Mouse (Mus musculus): ENCODE data around the gene Arhgef6. TPM values are rescaled to one million over a fixed set of nuclear protein-coding genes. Genes with fewer than 3 reads are reported as not detected.

The Arhgef6 gene
- polyA plus RNA-seq, 1 experiment from 2014 or later, result 5.0 TPM

DNA sequence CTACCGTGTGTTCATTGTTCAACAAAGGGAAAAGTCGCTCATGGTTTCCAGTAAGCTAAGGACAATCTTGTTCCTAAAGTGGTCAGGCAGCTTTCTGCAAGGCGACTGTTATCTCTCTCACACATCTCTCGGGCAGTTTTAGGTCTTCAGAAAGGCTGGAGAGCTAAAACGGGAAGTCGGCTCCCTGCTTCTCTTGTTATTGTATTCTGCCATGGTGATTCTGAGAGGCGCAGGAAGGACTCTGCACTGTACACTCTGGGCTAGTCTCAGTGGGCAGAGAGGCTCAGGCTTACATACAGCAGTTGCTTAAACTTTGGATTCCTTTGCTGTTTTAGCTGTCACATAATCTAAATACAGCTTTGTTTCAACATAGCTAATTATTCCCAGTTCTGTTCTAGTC, 39.6 kb downstream of the Arhgef6 start:
- WGBS, result 77% methylated on average over 7 of the region's 7 CpGs
- no peak overlapping the region for H3K9ac ChIP-seq (replicated peaks)
- H3K9me3 ChIP-seq, result no peaks in the 10 kb centered on the region
- H3K27me3 ChIP-seq, result no peaks in the 10 kb centered on the region
- H3K4me1 ChIP-seq (replicated peaks), result no peaks in the 10 kb centered on the region
- no peaks in the 10 kb centered on the region for H3K36me3 ChIP-seq
- H3K27ac ChIP-seq, result no peak overlapping the region
- H3K4me2 ChIP-seq, result no peak overlapping the region
- no peak overlapping the region for H3K4me3 ChIP-seq (replicated peaks)
- ATAC-seq (ENCODE audit: insufficient number of reproducible peaks, insufficient read depth, low FRiP score, low TSS enrichment, low read depth), result no peak

DNA sequence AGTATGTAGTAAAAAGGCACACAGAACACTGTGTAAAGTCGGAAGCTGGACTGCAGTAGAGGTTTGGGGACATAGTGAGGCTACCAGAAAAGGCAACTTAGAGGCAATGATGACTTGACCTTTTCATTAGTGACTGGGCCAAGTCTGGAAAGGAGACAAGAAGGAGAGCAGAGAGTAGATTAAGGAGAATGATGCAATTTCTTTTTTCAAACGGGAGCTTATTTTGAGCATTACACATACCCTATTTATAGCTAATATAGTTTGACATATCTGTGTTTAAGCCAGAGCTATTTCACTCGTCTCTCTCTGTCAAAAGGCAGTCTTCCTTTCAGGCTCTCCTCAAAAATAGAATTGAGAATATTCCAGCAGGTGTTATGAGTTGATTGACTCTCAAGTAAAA, 50.1 kb downstream of the Arhgef6 start:
- no peak for ATAC-seq (ENCODE audit: insufficient number of reproducible peaks, insufficient read depth, low FRiP score, low TSS enrichment, low read depth)
- Histone ChIP-seq H3K36me3 (no peaks in the 10 kb centered on the region), H3K9me3 (no peaks in the 10 kb centered on the region), H3K9ac (replicated peaks) (no peak overlapping the region), H3K4me3 (replicated peaks) (no peak overlapping the region), H3K27ac (no peak overlapping the region), H3K4me2 (no peak overlapping the region), H3K27me3 (no peaks in the 10 kb centered on the region), H3K4me1 (replicated peaks) (no peaks in the 10 kb centered on the region)
- 73% methylated on average over 3 of the region's 3 CpGs for WGBS

DNA sequence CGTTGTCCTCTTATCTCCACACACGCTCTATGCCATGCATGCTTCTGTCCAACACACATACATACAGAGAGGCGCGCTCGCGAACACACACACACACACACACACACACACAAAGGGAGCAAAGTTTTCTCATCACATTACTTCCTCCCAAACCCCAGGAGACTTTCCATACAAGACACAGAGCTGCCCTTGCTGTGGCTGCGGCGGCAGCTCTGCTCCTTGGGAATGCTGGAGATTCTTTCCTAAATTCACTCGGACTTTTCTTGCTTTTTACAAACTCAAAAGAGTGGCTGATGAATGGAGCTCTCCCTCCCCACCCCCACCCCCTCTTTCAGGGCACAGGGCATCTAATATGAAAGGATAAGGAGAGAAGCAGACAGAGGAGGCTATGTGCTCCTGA, 52.2 kb downstream of the Arhgef6 start:
- H3K4me3 ChIP-seq (replicated peaks), result no peak overlapping the region
- H3K4me1 ChIP-seq (replicated peaks), result no peaks in the 10 kb centered on the region
- no peak overlapping the region for H3K27ac ChIP-seq
- 63% methylated on average over 9 of the region's 9 CpGs for WGBS
- no peak for ATAC-seq (ENCODE audit: insufficient number of reproducible peaks, insufficient read depth, low FRiP score, low TSS enrichment, low read depth)
- no peaks in the 10 kb centered on the region for H3K36me3 ChIP-seq
- H3K4me2 ChIP-seq, result no peak overlapping the region
- H3K9me3 ChIP-seq, result no peaks in the 10 kb centered on the region
- no peaks in the 10 kb centered on the region for H3K27me3 ChIP-seq
- no peak overlapping the region for H3K9ac ChIP-seq (replicated peaks)

DNA sequence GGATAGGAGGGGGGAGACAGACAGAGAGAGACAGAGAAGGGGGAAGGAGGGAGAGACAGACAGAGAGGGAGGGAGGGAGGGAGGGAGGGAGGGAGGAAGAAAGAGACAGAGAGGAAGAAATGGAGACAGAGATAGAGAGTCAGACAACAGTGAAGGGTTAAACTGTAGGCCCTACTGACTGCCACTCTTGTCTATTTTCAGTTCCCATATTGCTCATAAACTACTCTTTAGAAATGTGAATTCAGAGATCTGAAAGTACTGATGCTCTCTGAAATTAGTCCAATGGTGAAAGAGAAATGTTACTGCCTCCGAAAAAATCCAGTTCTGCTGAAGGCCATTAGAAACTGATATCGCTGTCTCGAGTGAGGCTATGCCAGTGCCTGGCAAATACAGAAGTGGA, 56.3 kb downstream of the Arhgef6 start:
- H3K9ac ChIP-seq (replicated peaks), result no peak overlapping the region
- H3K9me3 ChIP-seq, result no peaks in the 10 kb centered on the region
- H3K4me2 ChIP-seq, result no peak overlapping the region
- no peak overlapping the region for H3K4me3 ChIP-seq (replicated peaks)
- no peaks in the 10 kb centered on the region for H3K27me3 ChIP-seq
- peaks cover 4% of the 10 kb centered on the region; the same call in 1 of the 2 replicates for H3K4me1 ChIP-seq (replicated peaks)
- H3K36me3 ChIP-seq, result no peaks in the 10 kb centered on the region
- H3K27ac ChIP-seq, result no peak overlapping the region
- no peak for ATAC-seq (ENCODE audit: insufficient number of reproducible peaks, insufficient read depth, low FRiP score, low TSS enrichment, low read depth)
- 96% methylated on average over 3 of the region's 3 CpGs for WGBS

DNA sequence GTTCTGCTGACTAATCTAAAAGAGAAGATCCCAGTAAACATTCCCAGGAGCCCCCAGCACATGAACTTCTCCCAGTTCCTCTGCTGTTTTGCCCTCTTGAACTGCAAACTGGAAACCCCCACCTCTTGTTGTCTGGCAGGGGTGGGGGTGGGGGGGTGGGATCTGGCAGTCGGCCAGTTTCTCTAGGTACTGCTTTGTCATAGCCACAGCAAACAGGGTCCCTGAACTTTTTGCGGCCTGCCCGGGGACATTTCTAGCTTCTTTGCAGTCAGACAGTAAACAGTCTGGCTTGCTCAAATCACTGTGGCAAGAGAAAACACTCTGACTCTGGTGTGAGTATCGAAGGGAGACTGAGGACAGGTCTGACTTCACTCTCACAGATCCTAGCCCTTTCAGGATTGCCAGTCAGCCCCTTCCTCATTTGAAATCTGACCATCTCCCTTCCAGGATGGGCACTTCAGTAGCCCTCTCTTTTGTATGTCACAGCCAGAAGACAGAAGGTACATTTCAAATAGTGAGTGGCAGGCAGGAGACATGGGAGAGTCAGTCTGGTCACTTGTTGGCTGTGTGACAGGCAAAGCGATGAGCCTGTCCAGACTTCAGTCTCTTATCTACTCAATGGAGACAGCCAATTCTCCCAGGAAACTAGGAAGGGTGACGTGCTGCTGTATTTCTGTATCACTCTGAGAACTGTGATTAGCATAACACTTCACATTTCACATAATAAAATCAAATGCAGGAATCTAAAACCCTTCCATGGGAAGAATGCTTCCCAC, 60.8 kb downstream of the Arhgef6 start:
- Histone ChIP-seq H3K4me1 (replicated peaks) (peaks cover 4% of the 10 kb centered on the region; the same call in 1 of the 2 replicates), H3K27ac (no peak overlapping the region), H3K36me3 (no peaks in the 10 kb centered on the region), H3K9me3 (no peaks in the 10 kb centered on the region), H3K27me3 (no peaks in the 10 kb centered on the region), H3K9ac (replicated peaks) (no peak overlapping the region), H3K4me3 (replicated peaks) (no peak overlapping the region), H3K4me2 (no peak overlapping the region)
- whole genome bisulfite sequencing, result 43% methylated on average over 6 of the region's 6 CpGs
- no peak for ATAC-seq (ENCODE audit: insufficient number of reproducible peaks, insufficient read depth, low FRiP score, low TSS enrichment, low read depth)

DNA sequence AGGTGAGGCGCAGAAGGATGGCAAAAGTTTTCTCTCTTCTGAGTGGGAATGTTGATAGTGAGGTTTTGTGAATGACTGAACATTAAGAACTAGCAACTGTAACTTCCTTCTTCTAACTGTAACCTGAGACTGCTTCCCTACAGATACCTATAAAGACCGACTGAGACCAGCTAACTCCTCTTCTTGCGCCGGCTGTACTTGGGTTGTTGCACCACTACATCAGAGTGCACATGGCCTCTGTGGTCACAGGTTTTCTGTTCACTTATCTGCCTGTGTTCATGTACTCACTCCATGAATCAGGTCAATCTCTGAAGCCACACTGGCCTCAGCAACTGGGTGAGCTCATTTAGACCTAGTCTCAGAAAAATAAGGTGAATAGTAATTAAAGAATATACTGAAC, 75.0 kb downstream of the Arhgef6 start:
- H3K4me3 ChIP-seq (replicated peaks), result no peak overlapping the region
- H3K9ac ChIP-seq (replicated peaks), result no peak overlapping the region
- H3K9me3 ChIP-seq, result no peaks in the 10 kb centered on the region
- H3K36me3 ChIP-seq, result no peaks in the 10 kb centered on the region
- no peaks in the 10 kb centered on the region for H3K4me1 ChIP-seq (replicated peaks)
- H3K27me3 ChIP-seq, result no peaks in the 10 kb centered on the region
- ATAC-seq (ENCODE audit: insufficient number of reproducible peaks, insufficient read depth, low FRiP score, low TSS enrichment, low read depth), result no peak
- H3K4me2 ChIP-seq, result no peak overlapping the region
- 68% methylated on average over 4 of the region's 4 CpGs for WGBS
- H3K27ac ChIP-seq, result no peak overlapping the region

DNA sequence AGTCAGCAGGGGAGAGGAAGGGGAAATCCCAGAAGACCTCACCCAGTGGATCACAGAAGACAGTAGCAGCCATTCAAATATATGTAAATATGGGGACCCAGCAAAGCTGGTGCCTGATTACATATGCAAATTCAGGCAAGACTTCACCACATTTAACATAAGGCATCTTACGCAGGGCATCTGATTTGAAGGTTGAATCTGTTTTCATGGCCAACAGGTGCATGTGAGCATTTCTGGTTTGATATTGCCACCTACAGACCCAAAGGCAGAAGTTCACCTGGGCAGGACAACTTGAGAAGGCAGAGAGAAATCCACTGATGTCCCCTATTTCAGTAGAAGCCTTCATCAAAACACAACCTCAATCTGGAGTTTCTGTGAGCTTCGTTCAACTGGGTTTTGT, 77.8 kb downstream of the Arhgef6 start:
- no peak for ATAC-seq (ENCODE audit: insufficient number of reproducible peaks, insufficient read depth, low FRiP score, low TSS enrichment, low read depth)
- H3K27me3 ChIP-seq, result no peaks in the 10 kb centered on the region
- H3K36me3 ChIP-seq, result no peaks in the 10 kb centered on the region
- 49% methylated on average over 2 of the region's 2 CpGs for WGBS
- no peaks in the 10 kb centered on the region for H3K9me3 ChIP-seq
- H3K4me3 ChIP-seq (replicated peaks), result no peak overlapping the region
- no peak overlapping the region for H3K27ac ChIP-seq
- H3K9ac ChIP-seq (replicated peaks), result no peak overlapping the region
- H3K4me2 ChIP-seq, result no peak overlapping the region
- H3K4me1 ChIP-seq (replicated peaks), result no peaks in the 10 kb centered on the region

DNA sequence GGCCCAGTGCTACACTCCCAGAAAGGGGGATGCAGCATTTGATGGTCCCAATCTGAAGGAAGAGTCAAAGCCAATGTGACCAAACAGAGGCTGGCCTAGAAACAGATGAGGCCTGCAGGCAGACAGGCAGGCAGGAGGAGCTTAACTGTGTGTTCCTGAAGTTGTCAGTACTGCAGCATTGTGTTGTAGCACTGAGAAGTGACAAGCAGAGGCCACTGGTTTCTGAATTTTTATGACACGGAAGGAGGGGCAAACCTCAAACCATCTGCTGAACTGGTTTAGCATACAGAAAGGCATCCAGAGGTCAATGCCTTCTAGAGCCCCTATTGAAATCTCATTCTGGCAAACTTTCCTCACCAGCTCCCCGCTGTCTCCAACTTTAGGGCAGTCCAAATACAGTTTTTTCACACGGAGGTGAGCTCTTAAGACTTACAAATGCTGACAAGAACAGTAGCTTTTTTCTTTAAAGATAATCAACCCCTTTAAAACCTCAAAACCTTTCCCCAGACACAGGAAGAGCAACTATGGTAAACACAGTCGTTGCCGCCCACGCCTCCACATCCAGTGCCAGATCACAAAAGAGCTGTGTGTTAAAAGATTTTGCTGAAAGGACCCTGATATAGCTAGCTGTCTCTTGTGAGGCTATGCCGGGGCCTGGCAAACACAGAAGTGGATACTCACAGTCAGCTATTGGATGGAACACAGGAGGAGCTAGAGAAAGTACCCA, 85.0 kb downstream of the Arhgef6 start:
- 76% methylated on average over 7 of the region's 7 CpGs for WGBS
- Histone ChIP-seq H3K36me3 (no peaks in the 10 kb centered on the region), H3K27me3 (no peaks in the 10 kb centered on the region), H3K4me2 (no peak overlapping the region), H3K9me3 (no peaks in the 10 kb centered on the region), H3K27ac (no peak overlapping the region), H3K4me1 (replicated peaks) (no peaks in the 10 kb centered on the region), H3K4me3 (replicated peaks) (no peak overlapping the region), H3K9ac (replicated peaks) (no peak overlapping the region)
- ATAC-seq (ENCODE audit: insufficient number of reproducible peaks, insufficient read depth, low FRiP score, low TSS enrichment, low read depth), result no peak

DNA sequence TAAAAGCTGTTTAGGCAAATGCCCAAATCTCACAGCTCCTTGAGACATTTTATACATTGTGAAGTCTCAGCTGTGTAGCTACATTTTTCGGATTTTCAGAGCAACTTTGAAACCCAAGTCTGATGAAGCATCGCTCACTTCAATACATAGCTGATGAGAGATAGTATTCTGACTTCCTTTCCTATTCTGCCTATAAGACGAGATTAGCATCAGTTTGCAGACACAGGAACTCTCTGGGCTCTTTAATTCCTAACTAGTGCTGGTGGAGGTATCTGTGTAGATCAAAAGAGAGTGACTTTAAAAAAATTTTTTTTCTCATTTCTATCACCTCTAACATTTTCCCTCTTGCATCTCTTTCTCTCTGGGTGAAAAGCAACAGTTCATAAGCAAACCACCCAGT, 100.0 kb downstream of the Arhgef6 start:
- Histone ChIP-seq H3K27me3 (no peaks in the 10 kb centered on the region), H3K4me1 (replicated peaks) (no peaks in the 10 kb centered on the region), H3K4me2 (no peak overlapping the region), H3K27ac (no peak overlapping the region), H3K9ac (replicated peaks) (no peak overlapping the region), H3K4me3 (replicated peaks) (no peak overlapping the region), H3K9me3 (no peaks in the 10 kb centered on the region), H3K36me3 (no peaks in the 10 kb centered on the region)
- no peak for ATAC-seq (ENCODE audit: insufficient number of reproducible peaks, insufficient read depth, low FRiP score, low TSS enrichment, low read depth)
- 68% methylated on average over 3 of the region's 3 CpGs for WGBS

DNA sequence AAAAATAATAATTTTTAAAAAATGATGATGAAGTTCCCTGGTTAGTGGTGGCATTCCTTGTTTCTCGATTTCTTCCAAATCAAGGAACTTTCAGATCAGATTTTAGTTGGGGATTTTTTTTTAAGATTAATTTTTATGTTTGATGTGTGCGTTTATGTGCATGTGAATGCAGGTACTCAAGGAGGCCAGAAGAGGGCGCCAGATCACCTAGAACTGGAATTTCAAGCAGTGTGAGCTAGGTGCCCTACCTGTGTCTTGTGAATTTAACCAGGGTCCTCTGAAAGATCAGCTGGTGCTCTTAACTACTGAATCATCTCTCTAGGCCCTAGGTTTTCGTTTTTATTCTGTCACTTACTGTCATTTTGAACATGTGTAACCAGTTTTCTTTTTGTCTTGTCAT, 102.5 kb downstream of the Arhgef6 start:
- Histone ChIP-seq H3K4me2 (no peak overlapping the region), H3K27me3 (no peaks in the 10 kb centered on the region), H3K9ac (replicated peaks) (no peak overlapping the region), H3K4me1 (replicated peaks) (no peaks in the 10 kb centered on the region), H3K9me3 (no peaks in the 10 kb centered on the region), H3K27ac (no peak overlapping the region), H3K36me3 (no peaks in the 10 kb centered on the region), H3K4me3 (replicated peaks) (no peak overlapping the region)
- WGBS, result 61% methylated on average over 4 of the region's 4 CpGs
- no peak for ATAC-seq (ENCODE audit: insufficient number of reproducible peaks, insufficient read depth, low FRiP score, low TSS enrichment, low read depth)

DNA sequence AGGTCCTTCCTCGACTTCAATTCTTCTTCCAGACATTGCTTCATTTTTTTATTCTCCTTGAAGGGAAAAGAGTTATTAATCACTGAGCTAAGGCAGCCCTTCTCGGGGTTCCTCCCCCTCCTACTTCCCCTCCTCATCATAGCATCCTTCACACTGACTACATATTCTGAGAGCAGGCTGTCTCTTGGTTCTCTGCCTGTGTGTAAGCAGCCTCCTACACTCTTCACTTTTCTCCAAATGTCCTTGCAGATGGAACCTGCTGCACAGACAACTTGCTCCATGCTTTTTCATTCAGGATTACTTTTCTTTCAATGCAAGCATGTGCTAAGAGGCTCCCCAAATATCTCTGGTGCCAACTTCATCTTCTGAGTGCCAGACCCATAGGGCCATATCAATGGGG, 104.9 kb downstream of the Arhgef6 start:
- H3K4me2 ChIP-seq, result no peak overlapping the region
- 70% methylated on average over 2 of the region's 2 CpGs for WGBS
- H3K27ac ChIP-seq, result no peak overlapping the region
- no peaks in the 10 kb centered on the region for H3K36me3 ChIP-seq
- no peak overlapping the region for H3K9ac ChIP-seq (replicated peaks)
- H3K27me3 ChIP-seq, result no peaks in the 10 kb centered on the region
- H3K9me3 ChIP-seq, result no peaks in the 10 kb centered on the region
- no peak for ATAC-seq (ENCODE audit: insufficient number of reproducible peaks, insufficient read depth, low FRiP score, low TSS enrichment, low read depth)
- no peak overlapping the region for H3K4me3 ChIP-seq (replicated peaks)
- H3K4me1 ChIP-seq (replicated peaks), result no peaks in the 10 kb centered on the region

DNA sequence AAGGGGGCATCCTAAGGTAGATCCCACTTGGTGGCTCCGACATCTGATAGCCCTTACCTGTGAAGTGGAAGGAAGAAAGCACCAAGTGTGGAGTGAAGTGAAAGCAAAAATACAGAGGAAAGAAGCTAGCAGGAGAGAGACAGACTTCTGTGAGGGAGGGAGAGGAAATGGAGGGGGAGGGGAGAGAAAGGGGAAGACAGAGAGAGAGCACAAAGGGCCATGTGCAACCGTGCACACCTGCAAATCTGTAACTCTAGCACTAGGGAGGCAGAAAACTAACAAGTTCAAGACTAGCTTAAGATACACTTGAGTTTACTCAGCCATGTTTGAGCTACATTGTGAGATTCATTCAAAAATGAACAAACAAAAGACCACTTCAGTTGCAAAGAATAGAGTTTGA, 110.4 kb downstream of the Arhgef6 start:
- no peak overlapping the region for H3K4me3 ChIP-seq (replicated peaks)
- H3K36me3 ChIP-seq, result no peaks in the 10 kb centered on the region
- no peaks in the 10 kb centered on the region for H3K9me3 ChIP-seq
- no peak overlapping the region for H3K9ac ChIP-seq (replicated peaks)
- H3K27me3 ChIP-seq, result no peaks in the 10 kb centered on the region
- no peak overlapping the region for H3K4me2 ChIP-seq
- H3K27ac ChIP-seq, result no peak overlapping the region
- WGBS, result 44% methylated on average over 2 of the region's 2 CpGs
- no peak for ATAC-seq (ENCODE audit: insufficient number of reproducible peaks, insufficient read depth, low FRiP score, low TSS enrichment, low read depth)
- no peaks in the 10 kb centered on the region for H3K4me1 ChIP-seq (replicated peaks)
